Mouse (Mus musculus): Measurements from ENCODE around the gene Gstk1. TPM values are rescaled to one million over a fixed set of nuclear protein-coding genes. Genes with fewer than 3 reads are reported as not detected.

The Gstk1 gene
- polyA plus RNA-seq (2012; rRNA removed) = 20.4 and 36.1 TPM in 2 replicates

GRCm38 (mm10) chr6:42245711-42246353, at the start of gene Gstk1:
TSS of gene Gstk1 (plus strand) at chr6:42245935.
- WGBS = 3% methylated on average over 28 of the region's 28 CpGs
- DNase-seq (ENCODE audit: low read depth, low spot score) = peak; percentile 96

DNA sequence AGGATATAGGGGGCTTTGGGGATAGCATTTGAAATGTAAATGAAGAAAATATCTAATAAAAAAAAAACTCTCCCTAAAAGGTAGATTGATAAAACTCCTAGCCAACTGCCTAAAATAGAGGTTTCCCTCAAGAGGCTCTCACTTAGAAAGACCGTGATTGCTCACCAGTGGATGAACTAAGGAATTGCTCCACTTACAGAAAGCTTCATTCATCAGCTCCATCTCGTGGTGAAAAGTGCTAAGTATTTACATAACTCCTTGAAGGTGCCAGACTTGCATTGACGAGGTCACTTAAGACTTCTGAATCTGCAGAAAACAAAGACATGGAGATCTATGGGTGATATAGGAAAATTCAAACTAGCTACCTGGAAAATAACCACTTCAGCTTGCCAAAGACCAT, 48.0 kb upstream of the Gstk1 start:
- 14% methylated on average over 3 of the region's 3 CpGs for WGBS
- DNase-seq (ENCODE audit: low read depth, low spot score) = no peak

- 50% methylated on average over 1 of the region's 1 CpGs for WGBS
- no peak for DNase-seq (ENCODE audit: low read depth, low spot score)
These were observed 46.2 kb upstream of the Gstk1 start for GRCm38 (mm10) chr6:42199498-42199897.

GRCm38 (mm10) chr6:42215028-42215427, 30.7 kb upstream of the Gstk1 start, which contains the start of gene Tas2r144:
TSS of gene Tas2r144 (plus strand) at chr6:42215328.
- no peak for DNase-seq (ENCODE audit: low read depth, low spot score)
- 75% methylated on average over 2 of the region's 2 CpGs for WGBS

DNA sequence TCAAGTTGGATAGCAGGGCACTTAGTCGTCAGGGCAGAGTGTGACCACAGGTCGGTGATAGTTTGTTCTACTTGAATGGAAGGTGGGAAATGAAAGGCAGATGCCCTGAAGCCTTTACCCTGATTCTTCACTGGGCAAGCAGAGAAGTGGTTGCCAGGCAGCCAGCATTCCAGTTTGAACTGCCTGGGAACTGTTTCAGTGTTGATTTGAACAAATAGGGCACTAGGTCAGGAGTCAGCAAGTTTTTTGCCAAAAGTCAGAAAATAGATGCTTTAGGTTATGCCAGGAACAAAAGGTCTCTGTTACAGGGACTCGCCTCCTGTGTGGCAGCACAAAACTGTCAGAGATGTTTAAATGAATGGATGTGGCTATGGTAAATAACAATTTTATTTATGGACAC, 23.4 kb upstream of the Gstk1 start:
- 52% methylated on average over 3 of the region's 3 CpGs for WGBS
- DNase-seq (ENCODE audit: low read depth, low spot score) = no peak

GRCm38 (mm10) chr6:42225046-42225445, 20.7 kb upstream of the Gstk1 start:
- no peak for DNase-seq (ENCODE audit: low read depth, low spot score)
- 51% methylated on average over 4 of the region's 4 CpGs for WGBS

DNA sequence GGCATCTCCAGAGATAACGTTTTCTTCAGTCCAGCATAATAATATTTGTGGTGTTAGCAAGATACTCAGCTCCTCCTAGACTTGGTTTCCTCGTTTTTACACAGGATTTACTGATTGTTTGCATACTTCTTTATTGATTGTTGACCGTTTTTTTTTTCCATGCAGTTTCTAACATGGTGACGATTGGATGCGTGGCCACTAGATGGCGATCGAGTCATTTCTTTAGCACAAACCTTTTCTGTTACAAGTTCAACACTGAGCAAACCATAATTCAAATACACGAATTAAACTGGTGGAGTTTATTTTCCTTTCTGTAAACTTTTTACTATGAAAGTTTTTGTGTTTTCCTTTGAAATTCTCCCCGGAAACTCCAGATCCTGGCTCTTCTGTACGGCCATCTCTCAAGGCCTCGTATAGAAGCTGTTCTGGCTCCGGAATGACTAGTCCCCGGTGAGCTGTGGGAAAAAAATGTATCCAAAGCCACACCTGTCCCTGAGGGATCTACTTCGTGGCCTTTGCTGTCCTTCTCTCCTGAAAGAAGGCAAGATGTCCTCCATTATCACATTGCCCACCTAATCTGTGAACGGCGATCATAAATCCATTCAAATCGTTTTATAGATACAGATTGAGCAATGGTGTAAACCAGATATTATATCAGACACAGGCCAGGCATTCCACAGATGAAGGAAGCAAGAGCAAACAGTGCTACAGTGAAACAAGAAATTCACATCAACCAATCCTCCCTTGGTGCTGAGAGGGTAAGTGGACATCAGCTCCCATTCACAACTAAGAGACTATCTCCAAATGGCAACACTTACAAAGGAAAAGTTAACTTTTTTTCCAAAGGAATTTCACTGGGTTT, 18.3 kb upstream of the Gstk1 start:
- WGBS = 9% methylated on average over 17 of the region's 17 CpGs
- DNase-seq (ENCODE audit: low read depth, low spot score) = no peak

DNA sequence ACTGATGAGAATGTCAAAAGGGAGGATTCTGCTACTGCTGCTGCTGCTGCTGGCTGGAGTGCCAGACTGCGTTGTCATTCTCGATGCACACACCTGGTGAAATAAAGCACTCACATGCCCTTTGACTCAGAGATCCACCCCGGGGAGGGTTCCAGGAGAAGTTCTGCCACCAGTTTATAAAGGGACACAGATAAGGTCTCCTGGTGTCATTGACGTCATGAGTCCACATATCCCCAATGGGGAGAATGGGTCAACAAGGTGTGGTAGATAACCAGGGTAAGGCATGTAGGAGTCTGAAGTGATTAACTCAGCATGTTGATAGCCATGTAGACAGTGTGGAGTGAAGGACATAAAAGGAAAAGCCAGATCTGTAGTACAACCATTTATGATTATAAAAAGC, 16.1 kb upstream of the Gstk1 start:
- no peak for DNase-seq (ENCODE audit: low read depth, low spot score)
- 22% methylated on average over 4 of the region's 4 CpGs for WGBS

GRCm38 (mm10) chr6:42231191-42231590, 14.5 kb upstream of the Gstk1 start:
- WGBS = 86% methylated on average over 3 of the region's 3 CpGs

DNA sequence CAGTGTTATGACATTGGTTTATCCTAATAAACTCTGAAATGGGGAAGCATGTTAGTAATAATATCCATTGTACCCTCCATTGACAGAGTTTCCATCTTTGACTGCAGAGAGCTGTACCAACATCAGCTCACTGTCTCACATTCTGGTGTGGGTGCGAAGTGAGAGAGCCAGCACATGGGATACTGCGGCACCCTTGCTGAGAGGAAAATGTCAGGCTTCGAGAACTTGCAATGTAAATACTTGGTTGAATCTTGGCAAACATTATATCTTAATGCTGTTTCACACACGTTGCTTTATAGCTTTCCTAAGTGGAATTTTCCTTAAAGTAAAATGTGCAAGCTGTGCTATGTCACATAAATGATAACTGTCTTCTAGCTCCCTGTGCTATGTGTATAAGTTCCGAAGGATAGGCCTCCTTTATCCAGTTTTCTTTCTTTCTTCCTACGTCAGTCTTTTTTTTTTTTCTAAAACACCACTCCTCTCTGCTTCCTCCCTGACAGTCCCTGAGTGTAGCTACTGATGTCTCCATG, 8.4 kb upstream of the Gstk1 start:
- WGBS = 63% methylated on average over 6 of the region's 6 CpGs
- DNase-seq (ENCODE audit: low read depth, low spot score) = no peak

More at GRCm38 (mm10) chr6:42231191-42231590, 14.5 kb upstream of the Gstk1 start:
- no peak for DNase-seq (ENCODE audit: low read depth, low spot score)

DNA sequence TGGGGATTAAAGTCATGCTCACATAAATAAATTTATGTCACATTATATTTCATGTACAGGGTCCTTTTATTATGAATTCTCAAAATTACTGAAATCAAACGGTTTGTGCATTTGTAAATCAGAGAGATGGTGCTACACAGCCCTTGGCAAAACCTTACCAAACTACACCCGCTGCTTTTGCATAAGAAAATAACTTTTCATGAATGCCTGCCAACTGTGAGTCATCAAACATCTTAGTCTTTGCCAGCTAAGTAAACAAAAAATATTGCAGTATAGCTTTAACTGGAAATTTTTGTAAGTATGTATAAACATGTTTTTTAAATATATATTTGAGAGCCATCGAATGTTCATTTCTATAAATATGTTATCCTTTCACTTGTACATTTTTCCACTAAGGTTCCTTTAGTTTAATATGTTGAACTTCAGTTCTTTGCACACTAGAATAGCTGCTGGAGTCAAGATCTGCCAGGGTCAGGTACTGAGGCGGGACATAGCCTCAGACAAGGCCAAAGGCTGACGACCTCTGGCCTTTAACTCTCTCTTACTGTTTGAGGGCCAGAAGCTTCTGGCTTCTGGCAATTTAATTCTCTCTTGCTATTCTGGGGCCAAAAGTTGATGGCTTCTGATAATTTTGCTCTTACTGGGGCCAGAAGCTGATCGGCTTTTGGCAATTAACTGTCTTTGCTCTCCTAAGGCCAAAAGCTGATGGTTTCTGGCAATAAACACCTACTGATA, 4.3 kb upstream of the Gstk1 start:
- DNase-seq (ENCODE audit: low read depth, low spot score) = no peak
- WGBS = 31% methylated on average over 6 of the region's 6 CpGs

GRCm38 (mm10) chr6:42247173-42247572, 1.4 kb downstream of the Gstk1 start:
- 66% methylated on average over 8 of the region's 8 CpGs for WGBS
- no peak for DNase-seq (ENCODE audit: low read depth, low spot score)

GRCm38 (mm10) chr6:42247981-42248380, 2.2 kb downstream of the Gstk1 start:
- 95% methylated on average over 1 of the region's 1 CpGs for WGBS
- no peak for DNase-seq (ENCODE audit: low read depth, low spot score)

DNA sequence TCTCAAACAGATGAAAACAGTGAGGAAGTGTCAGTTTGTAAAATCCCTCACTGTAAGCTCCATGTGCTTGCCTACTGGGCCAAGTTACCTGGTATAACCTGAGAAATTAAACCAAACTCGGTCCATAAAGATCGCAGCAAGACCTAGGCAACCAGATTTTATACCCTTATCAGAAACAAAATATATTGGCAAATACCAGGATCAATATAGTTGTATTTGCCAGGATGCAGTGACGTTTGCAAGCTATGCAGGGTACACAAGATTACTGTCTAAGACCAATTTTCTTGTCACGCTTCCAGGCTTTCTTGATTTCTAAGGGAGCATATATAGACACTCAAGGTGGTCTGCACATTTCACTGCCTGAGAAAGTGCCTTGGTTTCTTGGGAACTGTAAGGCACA, 6.1 kb downstream of the Gstk1 start:
- DNase-seq (ENCODE audit: low read depth, low spot score) = no peak
- 85% methylated on average over 4 of the region's 4 CpGs for whole genome bisulfite sequencing

DNA sequence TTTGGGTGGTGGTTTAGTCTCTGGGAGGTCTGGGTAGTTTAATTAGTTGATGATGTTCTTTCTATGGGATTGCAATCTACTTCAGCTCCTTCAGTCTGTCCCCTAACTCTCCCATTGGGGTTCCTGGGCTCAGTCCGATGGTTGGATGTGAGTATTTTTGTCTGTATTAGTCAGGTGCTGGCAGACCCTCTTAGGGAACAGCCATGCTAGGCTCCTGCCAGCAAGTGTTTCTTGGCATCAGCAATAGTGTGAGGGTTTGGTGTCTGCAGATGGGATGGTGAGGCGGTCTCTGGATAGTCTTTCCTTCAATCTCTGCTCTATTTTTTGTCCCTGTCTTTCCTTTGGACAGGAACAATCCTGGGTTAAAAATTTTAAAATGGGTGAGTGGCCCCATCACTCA, 7.4 kb downstream of the Gstk1 start:
- 100% methylated on average over 2 of the region's 2 CpGs for WGBS
- DNase-seq (ENCODE audit: low read depth, low spot score) = no peak

DNA sequence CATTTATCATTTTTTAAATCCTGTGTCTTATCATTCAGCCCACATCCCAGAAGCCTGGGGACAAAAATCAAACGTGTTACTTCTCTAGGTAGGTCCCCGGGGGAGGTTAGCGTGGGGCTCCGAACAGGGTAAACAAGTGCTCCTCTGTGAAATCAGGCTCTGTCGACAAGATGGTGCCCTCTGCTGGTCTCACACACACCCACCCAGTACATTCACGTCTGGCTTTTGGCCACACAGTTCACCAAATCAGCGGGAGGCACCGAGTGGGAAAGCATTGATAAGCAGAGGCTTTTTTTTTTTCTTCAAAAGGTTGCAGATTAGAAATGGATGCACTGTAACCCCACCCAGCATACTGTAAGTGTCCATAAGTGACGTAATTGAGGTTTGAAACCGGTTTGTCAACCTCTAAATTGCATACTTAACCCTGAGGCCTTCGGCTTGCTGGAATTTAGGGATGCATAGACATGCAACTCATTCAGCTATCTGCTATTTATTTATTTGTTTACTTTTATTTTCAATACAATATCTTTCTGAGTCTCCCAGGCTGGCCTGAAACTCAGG, 11.6 kb downstream of the Gstk1 start:
- WGBS = 9% methylated on average over 11 of the region's 11 CpGs
- no peak for DNase-seq (ENCODE audit: low read depth, low spot score)

DNA sequence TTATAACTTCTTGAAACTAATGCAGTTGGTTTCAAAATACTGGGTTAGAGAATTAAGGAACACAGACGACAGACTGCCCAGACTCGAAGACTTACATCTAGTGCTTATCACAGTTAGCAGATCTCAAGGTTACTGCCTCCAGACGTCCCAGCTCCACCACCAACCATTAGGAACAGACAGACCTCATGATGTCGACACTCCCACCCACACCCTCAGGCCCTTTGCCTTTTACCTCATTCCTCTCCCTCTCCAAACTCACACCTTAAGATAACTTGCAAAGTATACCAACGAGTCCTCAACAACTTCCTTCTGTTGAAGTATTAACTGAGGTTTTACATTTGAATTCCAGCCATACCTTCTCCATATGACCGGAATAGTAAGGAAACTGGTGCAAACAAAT, 14.7 kb downstream of the Gstk1 start:
- WGBS = 19% methylated on average over 6 of the region's 6 CpGs
- DNase-seq (ENCODE audit: low read depth, low spot score) = no peak

GRCm38 (mm10) chr6:42261524-42262170, 15.9 kb downstream of the Gstk1 start, which contains the start of gene Tmem139:
TSS of gene Tmem139 (plus strand) at chr6:42261970.
- peak; percentile 86 for DNase-seq (ENCODE audit: low read depth, low spot score)
- 15% methylated on average over 20 of the region's 20 CpGs for WGBS

- DNase-seq (ENCODE audit: low read depth, low spot score) = peak; percentile 98
- 1% methylated on average over 51 of the region's 51 CpGs for WGBS
These were observed 19.0 kb downstream of the Gstk1 start, which contains the start of gene Casp2 for GRCm38 (mm10) chr6:42264626-42265312. TSS of gene Casp2 (plus strand) at chr6:42264985.

Data from large intestine, adult 2 months (tissue).